Mouse (Mus musculus): Measurements from ENCODE around the gene Copz1.

- TF ChIP-seq POLR2A (IDR thresholded peaks at IDR 0.05; ENCODE audit: extremely low read depth, insufficient read depth, low read length) (no peak), CTCF (IDR thresholded peaks at IDR 0.05; ENCODE audit: low read depth, low read length) (no peak)
These were observed 16.1 kb upstream of the Copz1 start for GRCm38 (mm10) chr15:103256210-103256986.

All from liver, adult 2 months (tissue).